Mouse (Mus musculus) heart, adult 2 months (tissue): ENCODE data around the gene Brinp3. TPM values are rescaled to one million over a fixed set of nuclear protein-coding genes. Genes with fewer than 3 reads are reported as not detected.

Experiments
- DNase-seq, 2 experiments: peaks; one replicate each; pipeline ENCODE4 v3.0.0; 2021
- H3K27ac ChIP-seq: fragments of 200-600 bp; 2 replicates; pipeline ENCODE4 v1.8.1; 2022
- H3K27me3 ChIP-seq: fragments of 200-500 bp; 2 replicates; pipeline ENCODE4 v1.6.1; 2012; ENCODE audit warnings: mild to moderate bottlenecking, low read length, inconsistent platforms, mixed read lengths; ENCODE audit not compliant: control insufficient read depth, insufficient read depth
- H3K36me3 ChIP-seq: fragments of 200-500 bp; 2 replicates; pipeline ENCODE4 v1.6.1; 2012; ENCODE audit warnings: low read length, inconsistent platforms; ENCODE audit not compliant: control insufficient read depth, insufficient read depth
- H3K4me1 ChIP-seq: fragments of 200-500 bp; 2 replicates; pipeline ENCODE4 v1.6.1; 2011; ENCODE audit warnings: low read length; ENCODE audit not compliant: control insufficient read depth, insufficient read depth
- H3K4me3 ChIP-seq: fragments of 200-600 bp; 2 replicates; pipeline ENCODE4 v1.8.1; 2022
- H3K79me2 ChIP-seq: fragments of 200-500 bp; replicated peaks from 2 replicates; pipeline ENCODE4 v1.6.1; 2012; ENCODE audit warnings: mild to moderate bottlenecking, inconsistent platforms, low read length, moderate library complexity, mixed read lengths; ENCODE audit not compliant: control insufficient read depth, insufficient read depth
- H3K9ac ChIP-seq: fragments of 200-500 bp; 2 replicates; pipeline ENCODE4 v1.6.1; 2012; ENCODE audit warnings: low read depth, mild to moderate bottlenecking, control low read depth, inconsistent platforms, low read length, mixed read lengths
- CTCF ChIP-seq: fragments of 200-600 bp; IDR thresholded peaks from 2 replicates; pipeline ENCODE4 v1.8.1; 2022; ENCODE audit warnings: antibody characterized with exemption, mild to moderate bottlenecking, moderate library complexity
- EP300 ChIP-seq: fragments of 200-500 bp; IDR thresholded peaks from 2 replicates; pipeline ENCODE4 v1.6.1; 2011; ENCODE audit warnings: low read depth, low read length, control low read depth; ENCODE audit not compliant: insufficient read depth
- POLR2A ChIP-seq: fragments of 200-500 bp; IDR thresholded peaks from 2 replicates; pipeline ENCODE4 v1.6.1; 2011; ENCODE audit warnings: mild to moderate bottlenecking, low read depth, low read length, control low read depth; ENCODE audit not compliant: insufficient read depth
- WGBS: fragments of 180-500 bp; shearing (Covaris S2); methylation state at CpG from one replicate; pipeline ENCODE4 v1.1.7; 2018; 5-methylcytosine and 5-hydroxymethylcytosine counted together
- intact Hi-C: fragments of 180-260 bp; cut with DNase I; formaldehyde crosslinking; loops from one replicate; pipeline ENCODE4 v1.15.1; 2025
- long read RNA-seq: library from polyadenylated mRNA; stranded (forward); transcript quantifications from one replicate; pipeline ENCODE4 v2.0.0, GENCODE M21; 2021
- polyA plus RNA-seq: library from polyadenylated mRNA; depleted of rRNA; stranded (reverse); fragments of >200 nt; gene quantifications from 2 replicates; pipeline ENCODE4 v1.2.3, GENCODE M21; 2012; rRNA removed
- total RNA-seq, 2 experiments: library from RNA; stranded (reverse); gene quantifications; 2 replicates each; pipeline ENCODE4 v1.2.3; 2021

Gene Brinp3
- total RNA-seq: not detected
- not detected in 2 replicates for polyA plus RNA-seq
- long read RNA-seq: 0 reads

DNA sequence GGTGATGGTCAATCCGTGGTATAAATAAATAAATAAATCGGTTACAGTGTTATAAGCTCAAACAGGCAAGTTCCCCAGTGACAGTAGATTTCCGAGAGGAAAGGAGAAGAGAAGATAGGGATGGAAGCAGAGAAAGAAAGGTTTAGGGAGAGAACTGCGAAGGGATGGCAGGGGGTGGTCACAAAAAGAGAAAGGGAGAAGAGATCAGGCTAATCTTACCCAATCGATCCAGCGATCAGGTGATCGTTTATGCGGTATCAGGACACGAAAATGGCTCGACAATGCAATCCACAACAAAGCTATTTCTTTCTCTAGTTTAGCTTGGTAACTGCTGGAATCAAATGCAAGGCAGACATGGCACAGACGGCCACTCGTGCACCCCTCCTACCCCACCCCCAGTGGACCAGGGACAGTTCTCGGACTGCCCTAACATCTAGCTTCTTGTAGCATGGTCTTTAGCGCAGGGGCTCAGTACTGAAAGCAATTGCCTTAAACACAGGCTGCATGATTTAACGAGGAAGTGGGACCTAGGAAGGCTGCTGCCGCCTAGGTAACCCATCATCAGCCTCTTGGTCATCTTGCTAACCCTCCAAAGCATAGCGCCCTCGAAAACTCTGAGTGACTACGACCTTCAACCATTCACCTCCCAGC lies at the start of gene Brinp3:
Gene Brinp3, plus strand, starts transcription at position 80 of the 651 bp plus-strand sequence.
- Histone ChIP-seq H3K79me2 (no peaks in the 10 kb centered on the region), H3K27me3 (peaks cover 3% of the 10 kb centered on the region; the same call in 1 of the 2 replicates), H3K36me3 (no peaks in the 10 kb centered on the region), H3K4me3 (no peak within 1 kb of the TSS), H3K27ac (no peak within 1 kb of the TSS), H3K9ac (no peak within 1 kb of the TSS), H3K4me1 (no peaks in the 10 kb centered on the region)
- intact Hi-C loops: no loop called here
- TF ChIP-seq EP300 (no peak), POLR2A (no peak), CTCF (no peak)
- DNase-seq: no peak
- WGBS: 2% methylated on average over 19 of the region's 19 CpGs

DNA sequence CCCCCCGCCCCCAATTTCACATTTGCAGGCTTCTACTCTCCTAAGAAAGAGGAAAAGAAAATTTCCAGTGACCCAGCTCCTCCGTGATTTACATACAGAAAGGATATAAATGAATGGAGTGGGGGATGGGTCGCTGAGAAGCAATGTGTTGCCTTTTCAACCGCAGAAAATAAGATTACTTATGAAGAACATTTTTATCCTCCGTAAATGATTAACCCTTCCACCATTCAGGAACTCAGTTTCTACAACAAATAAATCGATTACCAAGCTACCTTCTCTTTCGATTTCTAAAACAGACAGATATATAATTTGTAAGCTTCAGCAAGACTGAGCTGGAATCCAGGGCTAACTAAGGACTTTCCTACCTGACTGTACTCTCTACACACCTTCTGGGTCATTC lies 339 bp upstream of the Brinp3 start:
- DNase-seq: no peak

DNA sequence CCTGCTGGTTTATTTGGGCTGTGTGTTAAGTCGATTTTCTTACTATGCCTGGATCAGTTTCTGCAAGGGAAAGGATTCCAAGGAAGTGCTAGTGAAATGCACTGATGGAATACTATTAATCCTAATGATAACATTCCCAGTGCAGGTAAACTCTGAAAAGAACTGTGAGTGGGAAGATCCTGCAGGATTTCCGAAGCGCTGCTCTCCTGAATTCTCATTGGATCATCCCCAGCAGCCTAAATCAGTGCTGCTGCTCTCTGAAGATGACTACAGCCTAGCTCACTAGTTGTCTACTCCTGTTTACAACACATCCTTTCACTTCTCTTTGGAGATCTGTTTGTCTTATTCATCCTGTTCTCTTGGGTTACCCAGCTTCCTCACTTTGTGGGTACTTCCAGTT lies 826 bp downstream of the Brinp3 start:
- Histone ChIP-seq H3K4me1 (no peaks in the 10 kb centered on the region), H3K9ac (no peak overlapping the region), H3K27me3 (peaks cover 3% of the 10 kb centered on the region; the same call in 1 of the 2 replicates), H3K36me3 (no peaks in the 10 kb centered on the region), H3K4me3 (no peak overlapping the region), H3K27ac (no peak overlapping the region), H3K79me2 (no peaks in the 10 kb centered on the region)
- intact Hi-C loops: no loop called here
- TF ChIP-seq EP300 (no peak), CTCF (no peak), POLR2A (no peak)
- 9% methylated on average over 3 of the region's 3 CpGs for WGBS
- no peak for DNase-seq

More for the DNA sequence above, 339 bp upstream of the Brinp3 start:
- no peak overlapping the region for H3K27ac ChIP-seq
- WGBS: 16% methylated on average over 7 of the region's 7 CpGs
- H3K4me3 ChIP-seq: no peak overlapping the region
- TF ChIP-seq CTCF: no peak
- no peak for TF ChIP-seq POLR2A
- no peak for TF ChIP-seq EP300
- H3K4me1 ChIP-seq: no peaks in the 10 kb centered on the region
- H3K27me3 ChIP-seq: peaks cover 3% of the 10 kb centered on the region; the same call in 1 of the 2 replicates
- H3K9ac ChIP-seq: no peak overlapping the region
- H3K36me3 ChIP-seq: no peaks in the 10 kb centered on the region
- no peaks in the 10 kb centered on the region for H3K79me2 ChIP-seq
- intact Hi-C loops: no loop called here

DNA sequence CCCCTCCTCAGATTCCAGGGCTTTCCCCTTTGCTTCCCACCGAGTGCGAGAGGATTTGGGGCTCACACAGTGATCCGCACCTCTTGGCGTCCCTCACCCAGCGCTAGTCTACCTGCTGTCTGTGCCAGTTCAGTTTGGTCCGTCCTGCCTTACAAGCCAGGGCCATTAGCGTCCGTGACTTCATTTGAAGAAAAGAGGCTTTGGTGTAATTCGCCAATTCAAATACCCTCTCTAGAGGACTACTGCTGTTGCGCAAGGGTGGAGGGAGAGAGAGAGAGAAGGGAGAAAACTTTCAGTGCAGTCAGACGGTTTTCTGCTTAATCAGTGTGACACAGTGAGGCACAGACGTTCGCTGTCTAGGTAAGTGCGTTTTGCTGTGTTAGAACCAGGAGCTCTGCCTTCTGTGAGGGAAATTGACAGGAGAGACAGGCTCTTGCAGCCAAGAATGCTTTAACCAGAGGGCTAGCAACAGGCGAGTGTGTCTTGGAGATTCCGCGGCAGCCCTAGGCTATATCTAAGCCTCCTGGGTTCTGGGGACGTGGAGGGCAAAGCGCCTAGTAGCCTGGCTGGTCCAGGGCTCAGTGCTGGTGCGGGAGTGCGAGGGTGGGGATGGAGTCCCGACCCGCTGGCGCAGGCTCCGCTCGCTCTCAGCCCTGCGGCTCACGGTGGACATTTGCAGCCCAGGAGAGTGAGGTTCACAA lies 3.0 kb downstream of the Brinp3 start:
- TF ChIP-seq POLR2A (no peak), EP300 (no peak), CTCF (no peak)
- Histone ChIP-seq H3K27ac (no peak overlapping the region), H3K4me1 (no peaks in the 10 kb centered on the region), H3K79me2 (no peaks in the 10 kb centered on the region), H3K36me3 (no peaks in the 10 kb centered on the region), H3K9ac (no peak overlapping the region), H3K27me3 (peaks cover 3% of the 10 kb centered on the region; the same call in 1 of the 2 replicates), H3K4me3 (no peak overlapping the region)
- intact Hi-C loops: no loop called here
- no peak for DNase-seq
- WGBS: 2% methylated on average over 28 of the region's 28 CpGs

DNA sequence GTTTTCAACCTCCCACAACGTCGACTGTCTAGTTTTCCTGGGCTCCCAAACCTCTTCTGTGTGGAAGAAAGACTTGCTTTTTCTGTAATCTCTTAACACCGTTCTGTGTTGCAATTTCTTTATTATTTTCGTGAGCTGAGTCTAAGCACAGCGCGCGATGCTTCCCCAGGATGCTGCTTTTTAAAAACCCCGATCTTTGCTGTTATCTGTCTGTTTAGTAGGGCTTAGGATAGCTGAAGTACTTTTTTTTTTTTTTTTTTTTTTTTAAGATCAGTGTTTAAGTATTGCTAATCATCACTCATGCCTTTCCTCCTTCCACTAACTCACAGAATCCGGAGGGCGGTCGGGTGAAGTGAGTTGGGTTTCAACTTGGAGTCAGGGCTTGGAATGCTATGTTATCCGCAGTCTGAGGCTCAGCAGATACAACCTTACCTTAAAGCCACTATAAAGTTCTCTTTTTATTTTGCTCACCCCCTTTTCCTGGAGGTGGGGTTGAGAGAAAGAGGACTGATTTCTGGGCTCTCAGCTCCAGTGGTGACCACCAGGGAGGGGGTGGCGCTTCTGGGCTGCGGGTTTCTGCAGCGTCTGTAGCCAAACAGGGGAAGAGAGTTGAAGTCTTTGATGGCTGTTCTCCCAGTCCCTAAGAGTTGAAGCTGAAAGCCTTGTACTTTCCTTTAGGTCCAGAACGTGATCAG lies 3.7 kb downstream of the Brinp3 start:
- intact Hi-C loops: no loop called here

More for the DNA sequence above, 3.7 kb downstream of the Brinp3 start:
- no peaks in the 10 kb centered on the region for H3K36me3 ChIP-seq
- no peak overlapping the region for H3K4me3 ChIP-seq
- H3K4me1 ChIP-seq: no peaks in the 10 kb centered on the region
- TF ChIP-seq POLR2A: no peak
- TF ChIP-seq CTCF: no peak
- no peak for TF ChIP-seq EP300
- no peaks in the 10 kb centered on the region for H3K79me2 ChIP-seq
- peaks cover 3% of the 10 kb centered on the region; the same call in 1 of the 2 replicates for H3K27me3 ChIP-seq
- H3K27ac ChIP-seq: no peak overlapping the region
- H3K9ac ChIP-seq: no peak overlapping the region
- under 1% methylated on average over 16 of the region's 16 CpGs for WGBS
- DNase-seq: no peak
